Mouse (Mus musculus) limb, embryonic 11.5 days (tissue): ENCODE results near the gene Tbxa2r. TPM values are rescaled to one million over a fixed set of nuclear protein-coding genes. Genes with fewer than 3 reads are reported as not detected.

Experiments used
- ATAC-seq: fragments of 200-750 bp; cut with Nextera tagmentation; 2 replicates; pipeline ENCODE4 v1.8.0; 2017; ENCODE audit warnings: low read depth; ENCODE audit not compliant: insufficient number of reproducible peaks, low FRiP score, low TSS enrichment
- DNase-seq: peaks from one replicate; pipeline ENCODE4 v3.0.0-alpha.2; 2015; ENCODE audit warnings: low spot score
- H3K27ac ChIP-seq: fragments of 300-500 bp; sonication (generic); replicated peaks from 2 replicates; pipeline ENCODE4 v1.5.1; 2014; ENCODE audit warnings: low read depth, mild to moderate bottlenecking, low read length
- H3K27me3 ChIP-seq: fragments of 300-500 bp; sonication (generic); 2 replicates; pipeline ENCODE4 v1.6.1; 2014; ENCODE audit warnings: mild to moderate bottlenecking, low read length, mixed read lengths; ENCODE audit not compliant: control insufficient read depth, insufficient read depth
- H3K36me3 ChIP-seq: fragments of 300-500 bp; sonication (generic); 2 replicates; pipeline ENCODE4 v1.6.1; 2014; ENCODE audit warnings: mild to moderate bottlenecking, low read length, moderate library complexity, mixed read lengths; ENCODE audit not compliant: control insufficient read depth, insufficient read depth
- H3K4me1 ChIP-seq: fragments of 300-500 bp; sonication (generic); 2 replicates; pipeline ENCODE4 v1.6.1; 2014; ENCODE audit warnings: low read length, mixed read lengths; ENCODE audit not compliant: control insufficient read depth, insufficient read depth
- H3K4me2 ChIP-seq: fragments of 300-500 bp; sonication (generic); 2 replicates; pipeline ENCODE4 v1.6.1; 2014; ENCODE audit warnings: low read depth, mild to moderate bottlenecking, moderate library complexity; ENCODE audit not compliant: severe bottlenecking
- H3K4me3 ChIP-seq: fragments of 300-500 bp; sonication (generic); 2 replicates; pipeline ENCODE4 v1.5.1; 2014; ENCODE audit warnings: low read depth, low read length
- H3K9ac ChIP-seq: fragments of 300-500 bp; sonication (generic); 2 replicates; pipeline ENCODE4 v1.6.1; 2014; ENCODE audit warnings: mild to moderate bottlenecking, low read length
- H3K9me3 ChIP-seq: fragments of 300-500 bp; sonication (generic); 2 replicates; pipeline ENCODE4 v1.6.1; 2016; ENCODE audit warnings: low read length; ENCODE audit not compliant: control insufficient read depth
- WGBS: fragments of 180-500 bp; shearing (Covaris S2); extraction: QIAGEN DNeasy Blood & Tissue Kit; methylation state at CpG from one replicate; pipeline ENCODE4 v1.1.7; 2014; 5-methylcytosine and 5-hydroxymethylcytosine counted together
- polyA plus RNA-seq: library from polyadenylated mRNA; unstranded; fragments of >200 nt; fragmentation: Nextera tagmentation; extraction: Ambion mirVana; gene quantifications from 2 replicates; pipeline ENCODE4 v1.2.1, GENCODE M21; 2014

The Tbxa2r gene
- polyA plus RNA-seq, 1 experiment from 2014 or later, result 1.7 TPM

- peaks cover 41% of the 10 kb centered on the region for H3K36me3 ChIP-seq
- no peak overlapping the region for H3K27ac ChIP-seq
- H3K4me2 ChIP-seq, result no peak overlapping the region
- no peak overlapping the region for H3K9ac ChIP-seq
- peaks cover 14% of the 10 kb centered on the region for H3K4me1 ChIP-seq
- 96% methylated on average over 13 of the region's 13 CpGs for whole genome bisulfite sequencing
- no peaks in the 10 kb centered on the region for H3K27me3 ChIP-seq
- no peak for ATAC-seq
- no peak for DNase-seq
- H3K9me3 ChIP-seq, result no peaks in the 10 kb centered on the region
- no peak overlapping the region for H3K4me3 ChIP-seq
These were observed 14.9 kb upstream of the Tbxa2r start for GRCm38 (mm10) chr10:81313581-81313980.

- Histone ChIP-seq H3K9ac (no peak overlapping the region), H3K4me3 (no peak overlapping the region), H3K9me3 (no peaks in the 10 kb centered on the region), H3K4me1 (peaks cover 19% of the 10 kb centered on the region), H3K27ac (no peak overlapping the region), H3K36me3 (peaks cover 36% of the 10 kb centered on the region), H3K27me3 (no peaks in the 10 kb centered on the region), H3K4me2 (no peak overlapping the region)
- WGBS, result 77% methylated on average over 7 of the region's 7 CpGs
- ATAC-seq (no peak), DNase-seq (no peak)
These were observed 14.3 kb upstream of the Tbxa2r start for GRCm38 (mm10) chr10:81314201-81314600.

GRCm38 (mm10) chr10:81315587-81315986 is 12.9 kb upstream of the Tbxa2r start:
- H3K4me3 ChIP-seq, result no peak overlapping the region
- 96% methylated on average over 16 of the region's 16 CpGs for WGBS
- DNase-seq (no peak), ATAC-seq (no peak)
- H3K4me1 ChIP-seq, result peaks cover 24% of the 10 kb centered on the region
- H3K4me2 ChIP-seq, result no peak overlapping the region
- no peaks in the 10 kb centered on the region for H3K27me3 ChIP-seq
- no peak overlapping the region for H3K27ac ChIP-seq
- no peak overlapping the region for H3K9ac ChIP-seq
- peaks cover 27% of the 10 kb centered on the region for H3K36me3 ChIP-seq
- no peaks in the 10 kb centered on the region for H3K9me3 ChIP-seq

DNA sequence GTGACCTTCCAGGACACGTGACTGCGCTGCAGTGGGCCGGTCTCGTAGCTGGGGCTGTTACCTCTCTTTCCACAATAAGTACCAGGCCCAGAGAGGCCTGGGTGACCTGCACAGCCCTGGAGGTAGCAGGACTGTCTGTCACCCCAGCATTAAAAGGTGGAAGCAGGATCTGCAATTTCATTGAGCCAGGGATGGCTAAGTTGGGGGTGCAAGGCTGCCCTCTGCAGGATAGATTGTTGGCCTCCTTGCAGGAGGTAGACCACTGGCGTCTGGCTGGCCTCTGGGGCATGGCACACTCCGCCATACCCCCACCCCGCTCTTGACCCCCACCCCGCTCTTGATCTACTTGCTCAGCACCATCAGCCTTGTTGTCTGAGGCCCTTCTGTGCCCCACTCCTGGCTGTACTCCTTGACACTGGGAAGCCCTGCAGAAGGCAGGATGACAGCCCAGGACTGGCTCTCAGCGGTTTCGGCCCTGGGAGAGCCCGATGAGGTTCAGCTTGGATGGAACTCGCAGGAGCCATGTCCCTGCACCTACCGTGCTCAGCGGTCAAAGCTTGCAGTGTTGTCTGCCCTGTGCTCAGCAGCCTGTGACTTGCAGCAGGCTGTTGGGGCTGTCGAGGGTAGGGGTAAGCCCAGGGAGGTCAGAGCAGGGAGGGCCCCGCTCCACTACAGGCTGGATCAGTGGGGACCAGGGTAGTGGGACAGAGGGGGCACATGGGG is 12.0 kb upstream of the Tbxa2r start:
- Histone ChIP-seq H3K9ac (peak overlapping the region; percentile 47), H3K9me3 (no peaks in the 10 kb centered on the region), H3K36me3 (peaks cover 18% of the 10 kb centered on the region), H3K27me3 (no peaks in the 10 kb centered on the region), H3K4me3 (peak overlapping the region; percentile 10; the same call in 1 of the 2 replicates), H3K4me1 (peaks cover 24% of the 10 kb centered on the region), H3K4me2 (peak overlapping the region; percentile 13; the same call in 1 of the 2 replicates), H3K27ac (no peak overlapping the region)
- 48% methylated on average over 16 of the region's 16 CpGs for WGBS
- no peak for ATAC-seq
- peak; percentile 52 for DNase-seq

DNA sequence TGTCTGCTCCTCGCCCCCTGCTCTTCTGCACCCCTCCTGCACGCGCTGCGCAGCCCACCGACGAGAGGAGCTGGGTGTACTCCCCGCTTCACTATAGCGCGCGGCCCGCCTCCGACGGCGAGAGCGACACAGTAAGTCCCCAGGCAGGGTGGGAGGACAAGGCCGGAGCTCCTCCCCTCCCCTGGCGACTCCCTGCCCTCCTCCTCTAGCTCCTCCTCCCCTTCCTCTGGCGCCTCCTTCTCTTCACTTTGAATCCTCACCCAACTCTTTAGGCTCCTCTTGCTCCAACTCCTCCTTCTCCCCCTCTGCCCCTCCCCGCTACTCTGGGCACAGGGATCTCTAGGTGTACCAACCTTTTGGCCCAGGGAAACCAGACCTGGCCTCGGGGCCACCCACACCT is 11.3 kb upstream of the Tbxa2r start:
- Histone ChIP-seq H3K27ac (no peak overlapping the region), H3K4me3 (peak overlapping the region; percentile 10; the same call in 1 of the 2 replicates)

GRCm38 (mm10) chr10:81318589-81319329 is 9.8 kb upstream of the Tbxa2r start:
- WGBS, result 91% methylated on average over 13 of the region's 13 CpGs
- Histone ChIP-seq H3K9me3 (no peaks in the 10 kb centered on the region), H3K9ac (0 out of 2 replicates have a peak overlapping the region, but pooled peaks have one; percentile 12), H3K4me1 (peaks cover 32% of the 10 kb centered on the region), H3K4me3 (no peak overlapping the region), H3K27me3 (no peaks in the 10 kb centered on the region), H3K4me2 (peak overlapping the region; percentile 71), H3K27ac (no peak overlapping the region), H3K36me3 (peaks cover 18% of the 10 kb centered on the region)
- ATAC-seq (no peak), DNase-seq (no peak)

More for the DNA sequence above, 11.3 kb upstream of the Tbxa2r start:
- no peaks in the 10 kb centered on the region for H3K27me3 ChIP-seq
- H3K4me2 ChIP-seq, result peak overlapping the region; percentile 13; the same call in 1 of the 2 replicates
- H3K9me3 ChIP-seq, result no peaks in the 10 kb centered on the region
- peaks cover 13% of the 10 kb centered on the region for H3K36me3 ChIP-seq
- H3K4me1 ChIP-seq, result peaks cover 30% of the 10 kb centered on the region
- ATAC-seq (no peak), DNase-seq (peak; percentile 49)
- H3K9ac ChIP-seq, result peak overlapping the region; percentile 47
- WGBS, result 13% methylated on average over 20 of the region's 20 CpGs

- WGBS, result 26% methylated on average over 8 of the region's 8 CpGs
- Histone ChIP-seq H3K4me2 (peak overlapping the region; percentile 71), H3K9ac (peak overlapping the region; percentile 34), H3K9me3 (no peaks in the 10 kb centered on the region), H3K4me1 (peaks cover 32% of the 10 kb centered on the region), H3K27me3 (no peaks in the 10 kb centered on the region), H3K36me3 (peaks cover 23% of the 10 kb centered on the region), H3K27ac (peak overlapping the region; percentile 69; the same call in 1 of the 2 replicates), H3K4me3 (peak overlapping the region; percentile 95)
- no peak for ATAC-seq
- peak; percentile 44 for DNase-seq
These were observed 9.2 kb upstream of the Tbxa2r start for GRCm38 (mm10) chr10:81319330-81319699.

GRCm38 (mm10) chr10:81319741-81320549 is 8.6 kb upstream of the Tbxa2r start:
- peak overlapping the region; percentile 71 for H3K4me2 ChIP-seq
- H3K27ac ChIP-seq, result peak overlapping the region; percentile 69; the same call in 1 of the 2 replicates
- H3K9me3 ChIP-seq, result no peaks in the 10 kb centered on the region
- ATAC-seq (peak; percentile 83), DNase-seq (peak; percentile 99)
- H3K9ac ChIP-seq, result peak overlapping the region; percentile 34; the same call in 1 of the 2 replicates
- H3K27me3 ChIP-seq, result no peaks in the 10 kb centered on the region
- H3K4me1 ChIP-seq, result peaks cover 32% of the 10 kb centered on the region
- WGBS, result under 1% methylated on average over 38 of the region's 38 CpGs
- peaks cover 29% of the 10 kb centered on the region for H3K36me3 ChIP-seq
- H3K4me3 ChIP-seq, result peak overlapping the region; percentile 95
